Mouse (Mus musculus): ENCODE data around the gene Hist1h2bc.

DNA sequence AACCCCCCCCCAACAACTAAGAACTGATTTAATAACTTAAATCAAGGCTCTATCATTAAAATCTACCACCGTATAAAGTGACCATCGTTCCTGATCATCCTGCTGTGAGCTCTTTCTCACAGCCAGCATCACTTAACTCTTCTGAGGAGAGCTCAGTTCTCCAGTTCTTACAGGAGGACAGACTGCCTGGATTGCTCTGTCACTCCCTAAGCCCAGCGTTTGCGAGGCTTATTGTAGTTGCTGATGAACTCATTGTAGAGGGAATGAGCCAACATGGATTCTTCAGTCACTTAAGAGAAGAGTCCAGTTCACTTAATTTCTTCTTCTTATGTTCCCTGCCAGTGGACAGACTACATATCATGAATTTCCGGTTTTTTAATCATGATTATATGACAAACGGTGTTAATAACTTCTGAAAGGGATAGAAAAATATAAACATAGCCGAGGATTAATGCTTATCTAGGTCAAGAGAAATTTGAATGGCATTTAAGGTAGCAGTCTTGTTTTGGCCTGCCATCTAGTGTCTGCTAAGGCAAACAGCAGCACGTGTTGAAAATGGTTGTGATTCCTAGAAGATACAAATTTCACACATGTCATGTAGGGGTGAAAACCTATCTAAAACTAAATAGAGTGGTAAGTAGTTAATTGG lies 48.3 kb downstream of the Hist1h2bc start:
- TF ChIP-seq CEBPB (IDR thresholded peaks at IDR 0.05; ENCODE audit: insufficient read depth, poor library complexity, severe bottlenecking) (no peak), POLR2A (IDR thresholded peaks at IDR 0.05; ENCODE audit: insufficient read length, low read depth) (no peak), MYOG (IDR thresholded peaks at IDR 0.05; ENCODE audit: control insufficient read depth in 1 of 3, insufficient read depth in 1 of 3, insufficient read length in 2 of 3, low read depth in 2 of 3) (no peak), MAX (IDR thresholded peaks at IDR 0.05; ENCODE audit: low read depth) (no peak), POLR2AphosphoS2 (IDR thresholded peaks at IDR 0.05; ENCODE audit: insufficient read length, low read depth) (no peak), TCF12 (IDR thresholded peaks at IDR 0.05; ENCODE audit: insufficient read depth, poor library complexity, severe bottlenecking) (no peak), SRF (IDR thresholded peaks at IDR 0.05; ENCODE audit: control insufficient read depth, insufficient read length, low read depth) (no peak), REST (IDR thresholded peaks at IDR 0.05; ENCODE audit: insufficient read depth, insufficient read length) (no peak), USF1 (IDR thresholded peaks at IDR 0.05; ENCODE audit: low read depth) (no peak), MYOD1 (IDR thresholded peaks at IDR 0.05; ENCODE audit: control insufficient read depth in 1 of 3, insufficient read length in 2 of 3, low read depth in 2 of 3) (no peak), E2F4 (IDR thresholded peaks at IDR 0.05; ENCODE audit: insufficient read depth) (no peak)

All from myocyte (in vitro differentiated cells).